Mouse (Mus musculus) limb, embryonic 12.5 days (tissue): ENCODE measurements at regions not wholly inside any gene's neighbourhood (a gene's known extent, or its start where the extent isn't known, plus 50 kb on each side); places are given as distances from the start of the nearest gene placed in this dataset.

ENCODE experiments used
- ATAC-seq: fragments of 200-750 bp; cut with Nextera tagmentation; 2 replicates; pipeline ENCODE4 v1.8.0; 2017; ENCODE audit warnings: low read depth, moderate TSS enrichment; ENCODE audit not compliant: insufficient number of reproducible peaks, insufficient read depth, low FRiP score, low TSS enrichment
- H3K27ac ChIP-seq: fragments of 300-500 bp; sonication (generic); 2 replicates; pipeline ENCODE4 v1.5.1; 2016; ENCODE audit warnings: mild to moderate bottlenecking, moderate library complexity
- H3K27me3 ChIP-seq: fragments of 300-500 bp; sonication (generic); 2 replicates; pipeline ENCODE4 v1.6.1; 2016; ENCODE audit warnings: mild to moderate bottlenecking, moderate library complexity
- H3K36me3 ChIP-seq: fragments of 300-500 bp; sonication (generic); 2 replicates; pipeline ENCODE4 v1.6.1; 2016; ENCODE audit warnings: mild to moderate bottlenecking, moderate library complexity
- H3K4me1 ChIP-seq: fragments of 300-500 bp; sonication (generic); replicated peaks from 2 replicates; pipeline ENCODE4 v1.6.1; 2016
- H3K4me2 ChIP-seq: fragments of 300-500 bp; sonication (generic); 2 replicates; pipeline ENCODE4 v1.6.1; 2016; ENCODE audit warnings: mild to moderate bottlenecking, moderate library complexity
- H3K4me3 ChIP-seq: fragments of 300-500 bp; sonication (generic); replicated peaks from 2 replicates; pipeline ENCODE4 v1.5.1; 2016; ENCODE audit warnings: mild to moderate bottlenecking
- H3K9ac ChIP-seq: fragments of 300-500 bp; sonication (generic); replicated peaks from 2 replicates; pipeline ENCODE4 v1.6.1; 2016; ENCODE audit warnings: mild to moderate bottlenecking, moderate library complexity
- H3K9me3 ChIP-seq: fragments of 300-500 bp; sonication (generic); 2 replicates; pipeline ENCODE4 v1.6.1; 2016; ENCODE audit warnings: mild to moderate bottlenecking, moderate library complexity
- WGBS: fragments of 180-500 bp; shearing (Covaris S2); methylation state at CpG from one replicate; pipeline ENCODE4 v1.1.7; 2016; 5-methylcytosine and 5-hydroxymethylcytosine counted together

GRCm38 (mm10) chr3:134610244-134610643 is 218.6 kb upstream of the Tacr3 start:
- no peak for ATAC-seq
- WGBS: 80% methylated on average over 4 of the region's 4 CpGs

GRCm38 (mm10) chr3:134611516-134612297 is 217.1 kb upstream of the Tacr3 start:
- Histone ChIP-seq H3K27me3 (no peaks in the 10 kb centered on the region), H3K9me3 (no peaks in the 10 kb centered on the region), H3K36me3 (no peaks in the 10 kb centered on the region), H3K4me3 (no peak overlapping the region), H3K4me1 (no peaks in the 10 kb centered on the region), H3K4me2 (no peak overlapping the region), H3K9ac (no peak overlapping the region), H3K27ac (no peak overlapping the region)
- WGBS: 81% methylated on average over 5 of the region's 5 CpGs
- no peak for ATAC-seq

More at GRCm38 (mm10) chr3:134610244-134610643, 218.6 kb upstream of the Tacr3 start:
- Histone ChIP-seq H3K4me1 (0 out of 2 replicates have a peak, but pooled peaks cover 2% of the 10 kb centered on the region), H3K4me3 (no peak overlapping the region), H3K27me3 (no peaks in the 10 kb centered on the region), H3K4me2 (no peak overlapping the region), H3K9ac (no peak overlapping the region), H3K36me3 (no peaks in the 10 kb centered on the region), H3K9me3 (no peaks in the 10 kb centered on the region), H3K27ac (no peak overlapping the region)

DNA sequence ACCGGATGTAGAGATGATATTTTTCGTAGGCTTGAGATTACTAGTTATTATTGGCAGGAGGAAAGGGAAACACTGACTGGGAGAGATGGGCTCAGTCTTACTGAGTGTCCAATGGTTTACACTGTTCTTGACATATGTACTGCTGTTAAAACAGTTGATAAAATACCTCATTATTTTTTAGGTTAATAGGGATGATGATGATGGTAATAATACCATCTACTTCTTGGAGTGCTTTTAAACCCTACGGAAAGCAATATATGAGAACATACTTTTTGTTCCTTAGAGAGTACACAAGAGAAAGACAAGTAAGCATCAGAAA is 216.6 kb upstream of the Tacr3 start:
- WGBS: 92% methylated on average over 3 of the region's 3 CpGs
- no peaks in the 10 kb centered on the region for H3K36me3 ChIP-seq
- H3K9ac ChIP-seq: no peak overlapping the region
- ATAC-seq: no peak
- H3K27ac ChIP-seq: no peak overlapping the region
- no peak overlapping the region for H3K4me2 ChIP-seq
- no peaks in the 10 kb centered on the region for H3K9me3 ChIP-seq
- H3K4me1 ChIP-seq: no peaks in the 10 kb centered on the region
- H3K4me3 ChIP-seq: no peak overlapping the region
- H3K27me3 ChIP-seq: no peaks in the 10 kb centered on the region

DNA sequence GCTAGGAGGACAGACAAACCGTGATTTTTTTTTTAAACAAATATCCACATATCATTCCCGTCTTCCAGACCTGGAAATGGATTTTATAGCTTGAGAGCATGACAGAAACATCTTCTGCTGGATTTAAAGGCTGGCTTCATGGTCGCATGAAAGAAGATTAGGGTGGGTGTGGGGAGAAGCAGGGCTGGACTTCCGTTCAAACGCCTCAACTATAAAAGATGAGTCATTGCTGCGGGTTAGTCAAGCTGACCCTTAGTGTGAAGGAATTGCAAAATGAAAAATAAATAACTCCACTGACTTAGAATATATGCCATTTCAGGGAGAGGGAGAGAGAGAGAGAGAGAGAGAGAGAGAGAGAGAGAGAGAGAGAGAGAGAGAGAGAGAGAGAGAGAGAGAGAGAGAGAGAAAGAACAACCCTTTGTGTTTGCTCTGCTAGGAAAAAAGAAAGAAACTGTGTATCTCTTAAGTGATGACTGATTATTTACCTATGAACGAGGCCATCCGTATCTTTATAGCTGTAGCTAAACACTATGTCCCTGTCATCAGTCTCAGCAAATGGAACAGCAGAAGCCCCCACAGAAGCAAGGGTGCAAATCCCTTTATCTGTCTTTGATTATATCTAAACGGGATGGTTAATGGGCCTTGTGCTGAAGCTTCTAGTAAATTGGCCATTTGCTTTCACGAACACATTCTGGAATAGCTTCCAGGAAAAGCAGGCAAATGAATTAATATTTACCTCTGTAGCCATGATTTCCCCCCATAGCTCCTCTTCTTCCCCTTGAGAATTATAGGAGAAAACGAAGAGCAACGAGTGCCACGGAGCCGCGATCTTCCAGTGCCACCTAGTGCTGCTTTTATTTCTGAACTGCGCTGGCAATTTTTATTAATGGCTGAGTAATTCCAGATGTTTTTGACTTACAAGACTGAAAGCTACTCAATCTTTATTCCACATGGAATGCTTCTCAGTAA is 199.4 kb upstream of the Tacr3 start:
- Histone ChIP-seq H3K9me3 (no peaks in the 10 kb centered on the region), H3K4me1 (peaks cover 10% of the 10 kb centered on the region; the same call in 1 of the 2 replicates), H3K4me2 (peak overlapping the region; percentile 55), H3K27ac (no peak overlapping the region), H3K27me3 (no peaks in the 10 kb centered on the region), H3K9ac (peak overlapping the region; percentile 35; the same call in 1 of the 2 replicates), H3K36me3 (no peaks in the 10 kb centered on the region), H3K4me3 (peak overlapping the region; percentile 34)
- no peak for ATAC-seq
- WGBS: 18% methylated on average over 16 of the region's 16 CpGs

DNA sequence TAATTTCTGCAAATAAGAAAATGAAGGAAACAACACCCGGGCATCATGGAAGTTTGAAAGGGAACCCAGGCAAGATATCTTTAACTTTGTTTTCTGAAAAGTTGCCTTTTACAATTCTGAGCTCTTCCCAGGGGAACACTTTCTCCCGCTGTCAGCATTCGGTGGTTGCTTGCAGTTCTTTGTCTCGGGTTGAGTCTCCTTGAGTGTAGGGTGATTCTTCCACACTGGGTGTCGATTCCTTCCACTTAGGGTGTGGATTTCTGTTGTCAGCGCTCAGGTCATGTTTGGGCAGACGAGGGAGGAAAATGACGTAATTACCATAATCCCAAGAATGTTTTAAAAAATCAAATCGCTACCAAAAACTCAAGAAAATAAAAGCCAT is 198.7 kb upstream of the Tacr3 start:
- Histone ChIP-seq H3K4me1 (peaks cover 10% of the 10 kb centered on the region; the same call in 1 of the 2 replicates), H3K4me2 (peak overlapping the region; percentile 55), H3K4me3 (peak overlapping the region; percentile 34), H3K27me3 (no peaks in the 10 kb centered on the region), H3K27ac (0 out of 2 replicates have a peak overlapping the region, but pooled peaks have one; percentile 56), H3K36me3 (no peaks in the 10 kb centered on the region), H3K9ac (peak overlapping the region; percentile 35; the same call in 1 of the 2 replicates), H3K9me3 (no peaks in the 10 kb centered on the region)
- ATAC-seq: no peak
- WGBS: 24% methylated on average over 9 of the region's 9 CpGs

- 46% methylated on average over 3 of the region's 3 CpGs for WGBS
- no peaks in the 10 kb centered on the region for H3K36me3 ChIP-seq
- 0 out of 2 replicates have a peak, but pooled peaks have one; percentile 45 for ATAC-seq
Observed at GRCm38 (mm10) chr3:134648727-134649445, 179.9 kb upstream of the Tacr3 start.

GRCm38 (mm10) chr3:134654051-134654450 is 174.8 kb upstream of the Tacr3 start:
- Histone ChIP-seq H3K9me3 (no peaks in the 10 kb centered on the region), H3K4me2 (no peak overlapping the region), H3K4me3 (no peak overlapping the region), H3K27ac (no peak overlapping the region), H3K36me3 (no peaks in the 10 kb centered on the region), H3K4me1 (no peaks in the 10 kb centered on the region), H3K27me3 (no peaks in the 10 kb centered on the region), H3K9ac (no peak overlapping the region)
- WGBS: 48% methylated on average over 4 of the region's 4 CpGs
- ATAC-seq: no peak

More at GRCm38 (mm10) chr3:134648727-134649445, 179.9 kb upstream of the Tacr3 start:
- H3K4me3 ChIP-seq: no peak overlapping the region
- H3K27me3 ChIP-seq: no peaks in the 10 kb centered on the region
- no peak overlapping the region for H3K27ac ChIP-seq
- no peak overlapping the region for H3K4me2 ChIP-seq
- no peak overlapping the region for H3K9ac ChIP-seq
- no peaks in the 10 kb centered on the region for H3K4me1 ChIP-seq
- H3K9me3 ChIP-seq: no peaks in the 10 kb centered on the region

DNA sequence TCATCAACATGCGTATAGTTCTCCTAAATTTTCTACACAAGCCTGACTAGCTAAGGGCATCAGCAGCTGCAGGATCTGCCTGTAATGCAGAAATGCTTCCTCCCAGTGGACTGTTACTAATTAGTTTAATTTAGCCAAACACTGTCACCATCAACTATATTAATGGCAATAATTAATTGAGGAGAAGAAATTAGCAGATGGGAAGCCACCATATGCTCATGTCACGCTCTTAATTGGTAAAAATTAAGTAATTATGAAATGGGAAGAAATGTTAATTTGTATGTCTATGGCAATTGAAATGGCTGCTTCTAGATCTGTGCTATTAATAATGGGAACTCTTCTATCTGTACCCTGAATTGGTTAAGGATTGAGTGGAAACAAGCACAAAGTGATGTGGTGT is 133.9 kb upstream of the Tacr3 start:
- H3K27ac ChIP-seq: no peak overlapping the region
- H3K27me3 ChIP-seq: no peaks in the 10 kb centered on the region
- H3K9me3 ChIP-seq: no peaks in the 10 kb centered on the region
- ATAC-seq: no peak
- no peak overlapping the region for H3K4me3 ChIP-seq
- H3K4me1 ChIP-seq: no peaks in the 10 kb centered on the region
- no peak overlapping the region for H3K9ac ChIP-seq
- WGBS: 88% methylated on average over 2 of the region's 2 CpGs
- no peak overlapping the region for H3K4me2 ChIP-seq
- no peaks in the 10 kb centered on the region for H3K36me3 ChIP-seq

DNA sequence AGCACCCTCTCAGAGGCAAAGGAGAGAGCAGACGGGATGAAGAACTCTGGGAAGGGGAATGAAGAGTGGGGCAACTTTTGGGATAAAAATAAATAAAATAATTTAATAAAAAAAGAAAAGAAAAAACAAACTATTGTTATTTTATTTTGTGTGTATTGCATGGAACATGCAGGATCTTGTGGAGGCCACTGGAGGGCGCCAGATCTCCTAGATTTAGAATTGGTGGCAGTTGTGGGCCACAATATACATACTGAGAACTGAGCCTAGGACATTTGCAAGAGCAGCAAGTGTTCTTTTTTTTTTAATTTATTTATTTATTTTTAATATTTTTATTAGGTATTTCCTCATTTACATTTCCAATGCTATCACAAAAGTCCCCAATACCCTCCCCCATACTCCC is 110.2 kb upstream of the Tacr3 start:
- Histone ChIP-seq H3K4me1 (no peaks in the 10 kb centered on the region), H3K4me2 (no peak overlapping the region), H3K27me3 (no peaks in the 10 kb centered on the region), H3K9ac (no peak overlapping the region), H3K9me3 (no peaks in the 10 kb centered on the region), H3K4me3 (no peak overlapping the region), H3K27ac (no peak overlapping the region), H3K36me3 (no peaks in the 10 kb centered on the region)
- no peak for ATAC-seq
- 30% methylated on average over 2 of the region's 2 CpGs for WGBS

GRCm38 (mm10) chr3:134735684-134736083 is 93.1 kb upstream of the Tacr3 start:
- no peak overlapping the region for H3K4me3 ChIP-seq
- no peak overlapping the region for H3K27ac ChIP-seq
- no peaks in the 10 kb centered on the region for H3K9me3 ChIP-seq
- H3K36me3 ChIP-seq: no peaks in the 10 kb centered on the region
- no peak overlapping the region for H3K9ac ChIP-seq
- H3K4me1 ChIP-seq: no peaks in the 10 kb centered on the region
- H3K4me2 ChIP-seq: no peak overlapping the region
- ATAC-seq: no peak
- no peaks in the 10 kb centered on the region for H3K27me3 ChIP-seq
- WGBS: 88% methylated on average over 1 of the region's 1 CpGs

DNA sequence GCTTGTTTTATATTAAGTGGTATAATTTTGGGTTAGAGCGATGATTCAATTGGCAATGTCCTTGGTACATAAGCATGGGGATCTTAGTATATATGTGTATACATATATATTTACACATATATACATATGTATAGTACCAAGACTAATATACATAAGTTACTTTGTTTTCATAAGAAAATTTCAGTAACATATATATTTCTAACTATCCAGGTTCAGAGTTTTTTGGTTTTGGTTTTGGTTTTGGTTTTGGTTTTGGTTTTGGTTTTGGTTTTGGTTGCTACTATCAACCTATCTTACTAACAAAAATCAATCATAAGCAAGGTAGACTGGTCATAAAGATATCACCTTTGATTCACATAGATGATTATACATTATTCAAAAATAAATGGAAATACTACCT is 67.7 kb upstream of the Tacr3 start:
- no peak overlapping the region for H3K4me3 ChIP-seq
- 98% methylated on average over 1 of the region's 1 CpGs for WGBS

More for the DNA sequence above, 67.7 kb upstream of the Tacr3 start:
- Histone ChIP-seq H3K9ac (no peak overlapping the region), H3K4me2 (no peak overlapping the region), H3K27me3 (no peaks in the 10 kb centered on the region), H3K27ac (no peak overlapping the region), H3K9me3 (no peaks in the 10 kb centered on the region), H3K4me1 (no peaks in the 10 kb centered on the region), H3K36me3 (no peaks in the 10 kb centered on the region)
- ATAC-seq: no peak
